Mouse (Mus musculus) forebrain, postnatal 0 days (tissue): Measurements from ENCODE around the gene Ryr3. TPM values are rescaled to one million over a fixed set of nuclear protein-coding genes. Genes with fewer than 3 reads are reported as not detected.
A peak's percentile ranks its signal among the peaks of the same experiment; 100 is the strongest.

Experiments
- ATAC-seq: fragments of 200-750 bp; cut with Nextera tagmentation; 2 replicates; pipeline ENCODE4 v1.8.0; 2017; ENCODE audit warnings: mild to moderate bottlenecking, moderate library complexity
- DNase-seq: peaks from one replicate; pipeline ENCODE4 v3.0.0-alpha.2; 2015
- H3K27ac ChIP-seq: fragments of 300-500 bp; sonication (generic); 2 replicates; pipeline ENCODE4 v1.5.1; 2014; ENCODE audit warnings: low read depth, mild to moderate bottlenecking, antibody characterized with exemption, low read length, moderate library complexity, mixed read lengths
- H3K27me3 ChIP-seq: fragments of 300-500 bp; sonication (generic); 2 replicates; pipeline ENCODE4 v1.6.1; 2014; ENCODE audit warnings: mild to moderate bottlenecking, low read length, mixed read lengths; ENCODE audit not compliant: insufficient read depth
- H3K36me3 ChIP-seq: fragments of 300-500 bp; sonication (generic); 2 replicates; pipeline ENCODE4 v1.6.1; 2014; ENCODE audit warnings: mild to moderate bottlenecking, moderate library complexity; ENCODE audit not compliant: insufficient read depth
- H3K4me1 ChIP-seq: fragments of 300-500 bp; sonication (generic); 2 replicates; pipeline ENCODE4 v1.6.1; 2014; ENCODE audit warnings: antibody characterized with exemption; ENCODE audit not compliant: insufficient read depth
- H3K4me2 ChIP-seq: fragments of 300-500 bp; sonication (generic); 2 replicates; pipeline ENCODE4 v1.6.1; 2014; ENCODE audit warnings: low read depth, mild to moderate bottlenecking, moderate library complexity
- H3K4me3 ChIP-seq: fragments of 300-500 bp; sonication (generic); 2 replicates; pipeline ENCODE4 v1.5.1; 2014; ENCODE audit warnings: low read depth, low read length, mixed read lengths
- H3K9ac ChIP-seq: fragments of 300-500 bp; sonication (generic); 2 replicates; pipeline ENCODE4 v1.6.1; 2014; ENCODE audit warnings: mild to moderate bottlenecking
- H3K9me3 ChIP-seq: fragments of 300-500 bp; sonication (generic); 2 replicates; pipeline ENCODE4 v1.6.1; 2016; ENCODE audit warnings: low read length
- CTCF ChIP-seq: sonication (generic); IDR thresholded peaks from 2 replicates; pipeline ENCODE4 v1.5.1; 2016; ENCODE audit warnings: antibody characterized with exemption, control low read depth, low read depth
- WGBS: fragments of 180-500 bp; shearing (Covaris S2); extraction: QIAGEN DNeasy Blood & Tissue Kit; methylation state at CpG from one replicate; pipeline ENCODE4 v1.1.7; 2014; 5-methylcytosine and 5-hydroxymethylcytosine counted together
- polyA plus RNA-seq: library from polyadenylated mRNA; unstranded; fragments of >200 nt; fragmentation: Nextera tagmentation; extraction: Ambion mirVana; gene quantifications from 2 replicates; pipeline ENCODE4 v1.2.1, GENCODE M21; 2015
- total RNA-seq: library from RNA; depleted of rRNA; stranded (reverse); fragments of >200 nt; gene quantifications from 2 replicates; pipeline ENCODE4 v1.2.3, GENCODE M21; 2014

Ryr3 gene
- total and polyA plus RNA-seq, 2 experiments from 2014 or later: 4.2 to 16.1 TPM

DNA sequence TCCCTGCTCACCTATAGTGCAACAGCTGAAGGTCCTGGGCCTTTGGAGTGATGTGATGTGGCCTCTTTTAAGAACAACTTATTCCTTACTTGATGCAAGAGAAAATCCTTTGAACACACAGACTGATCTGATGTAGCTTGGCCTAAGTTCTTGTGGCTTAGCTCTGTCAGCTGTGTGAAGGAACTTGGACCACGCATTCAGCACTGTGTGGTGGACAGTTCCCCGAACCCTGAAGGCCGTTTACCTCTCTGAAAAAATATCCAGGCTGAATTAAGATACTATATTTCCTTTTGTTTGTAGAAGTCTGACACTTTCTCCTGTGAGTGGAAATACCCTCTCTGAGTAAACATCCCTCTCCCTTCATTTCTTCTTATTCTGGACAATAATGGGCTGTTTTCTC lies 374.0 kb downstream of the Ryr3 start:
- DNase-seq: no peak
- ATAC-seq: no peak

DNA sequence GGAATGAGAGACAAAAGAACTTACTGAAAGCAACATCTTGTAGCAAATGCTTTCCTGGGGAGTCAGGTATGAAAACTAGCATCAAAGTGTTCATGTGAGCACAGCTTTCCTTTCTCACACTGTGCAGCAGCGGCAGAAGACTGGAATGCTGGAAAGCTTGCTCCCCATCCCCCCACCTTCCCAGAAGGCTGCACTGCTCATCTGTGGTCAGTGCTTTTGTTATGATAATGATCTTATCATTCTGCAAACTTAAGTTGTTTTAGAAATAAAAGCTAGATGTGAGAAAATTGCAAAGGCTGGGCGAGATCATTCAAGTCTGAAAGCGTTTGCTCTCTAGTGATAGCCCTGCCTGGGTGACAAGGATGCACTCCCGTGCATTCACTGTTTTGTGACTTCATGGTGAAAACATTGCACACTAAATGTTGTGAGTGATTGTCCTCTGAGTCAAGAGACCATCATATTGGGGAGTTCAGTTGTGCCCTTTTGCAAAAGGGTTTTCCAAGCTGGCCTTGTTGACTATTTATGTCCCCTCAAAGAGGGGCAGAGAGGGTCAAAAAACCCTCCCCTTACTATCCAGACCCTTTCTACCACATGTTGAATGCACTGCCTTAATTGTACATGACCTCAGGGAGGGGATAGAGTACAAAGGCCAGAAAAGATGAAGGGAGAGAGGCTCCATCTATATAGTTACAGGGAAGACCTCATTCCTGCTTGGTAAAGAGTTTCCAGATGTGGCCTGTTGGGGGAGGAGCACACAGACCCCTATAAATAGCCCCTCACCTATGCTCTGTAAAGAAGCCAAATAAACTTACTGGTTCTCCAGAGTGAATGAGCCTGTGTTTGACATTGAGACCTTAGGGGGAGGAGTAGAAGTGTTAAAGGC lies 385.2 kb downstream of the Ryr3 start:
- Histone ChIP-seq H3K4me3 (no peak overlapping the region), H3K27me3 (no peaks in the 10 kb centered on the region), H3K36me3 (no peaks in the 10 kb centered on the region), H3K9me3 (no peaks in the 10 kb centered on the region), H3K27ac (no peak overlapping the region), H3K9ac (no peak overlapping the region), H3K4me2 (no peak overlapping the region), H3K4me1 (no peaks in the 10 kb centered on the region)
- TF ChIP-seq CTCF: no peak
- no peak for ATAC-seq
- no peak for DNase-seq
- WGBS: 23% methylated on average over 4 of the region's 4 CpGs

More for the DNA sequence above, 374.0 kb downstream of the Ryr3 start:
- TF ChIP-seq CTCF: no peak
- no peaks in the 10 kb centered on the region for H3K36me3 ChIP-seq
- H3K27me3 ChIP-seq: no peaks in the 10 kb centered on the region
- no peak overlapping the region for H3K27ac ChIP-seq
- H3K9ac ChIP-seq: no peak overlapping the region
- 41% methylated on average over 3 of the region's 3 CpGs for WGBS
- H3K4me3 ChIP-seq: no peak overlapping the region
- no peak overlapping the region for H3K4me2 ChIP-seq
- no peaks in the 10 kb centered on the region for H3K4me1 ChIP-seq
- H3K9me3 ChIP-seq: no peaks in the 10 kb centered on the region

DNA sequence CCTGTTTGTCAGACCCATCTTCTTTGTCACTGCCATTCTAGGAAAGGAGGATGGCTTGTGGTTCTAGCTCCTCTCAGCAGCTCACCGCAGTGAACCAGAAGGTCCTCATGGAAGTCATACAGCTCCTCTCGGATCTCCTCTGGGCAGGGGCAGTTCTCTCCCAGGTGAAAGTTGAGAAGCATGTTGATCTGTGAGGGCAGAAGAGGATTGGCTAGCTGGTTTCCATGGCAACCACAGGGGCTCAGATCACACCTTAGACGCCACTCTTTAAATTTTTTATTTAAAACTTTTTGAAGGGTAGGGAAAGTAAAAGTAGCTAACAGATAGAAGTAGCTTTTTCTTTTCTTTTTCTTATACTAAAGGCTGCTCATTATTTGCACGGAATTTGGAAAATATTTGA lies 390.3 kb downstream of the Ryr3 start:
- DNase-seq (no peak), ATAC-seq (no peak)
- Histone ChIP-seq H3K4me1 (no peaks in the 10 kb centered on the region), H3K27me3 (no peaks in the 10 kb centered on the region), H3K36me3 (no peaks in the 10 kb centered on the region), H3K27ac (no peak overlapping the region), H3K9me3 (no peaks in the 10 kb centered on the region), H3K4me2 (no peak overlapping the region), H3K9ac (no peak overlapping the region), H3K4me3 (no peak overlapping the region)
- no peak for TF ChIP-seq CTCF
- 46% methylated on average over 4 of the region's 4 CpGs for WGBS

DNA sequence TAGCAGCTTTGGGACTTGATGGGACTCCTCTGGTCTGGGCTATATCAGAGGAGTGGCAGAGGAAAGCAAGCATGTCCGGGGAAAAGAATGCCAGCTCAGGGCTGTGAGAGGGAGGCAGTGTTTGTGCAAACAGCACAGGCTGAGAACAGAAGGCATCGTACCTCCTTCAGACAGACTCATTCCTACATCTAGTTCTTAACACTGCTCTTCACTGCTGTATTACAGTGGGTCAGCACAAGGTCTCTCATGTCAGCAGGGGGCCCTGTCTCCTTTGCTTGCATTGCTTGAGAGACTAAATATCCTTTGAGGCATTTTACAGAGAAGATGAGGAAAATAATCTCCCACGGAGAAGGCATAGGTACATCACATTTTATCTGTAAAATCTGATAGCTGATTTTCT lies 394.2 kb downstream of the Ryr3 start:
- H3K4me1 ChIP-seq: no peaks in the 10 kb centered on the region
- H3K9me3 ChIP-seq: no peaks in the 10 kb centered on the region
- ATAC-seq: peak; percentile 55; the same call in 1 of the 2 replicates
- H3K27ac ChIP-seq: no peak overlapping the region
- H3K27me3 ChIP-seq: no peaks in the 10 kb centered on the region
- DNase-seq: peak; percentile 30
- H3K4me3 ChIP-seq: no peak overlapping the region
- WGBS: 34% methylated on average over 3 of the region's 3 CpGs
- TF ChIP-seq CTCF: peak; percentile 35; the same call in 1 of the 2 replicates
- no peak overlapping the region for H3K9ac ChIP-seq
- no peak overlapping the region for H3K4me2 ChIP-seq
- H3K36me3 ChIP-seq: no peaks in the 10 kb centered on the region

DNA sequence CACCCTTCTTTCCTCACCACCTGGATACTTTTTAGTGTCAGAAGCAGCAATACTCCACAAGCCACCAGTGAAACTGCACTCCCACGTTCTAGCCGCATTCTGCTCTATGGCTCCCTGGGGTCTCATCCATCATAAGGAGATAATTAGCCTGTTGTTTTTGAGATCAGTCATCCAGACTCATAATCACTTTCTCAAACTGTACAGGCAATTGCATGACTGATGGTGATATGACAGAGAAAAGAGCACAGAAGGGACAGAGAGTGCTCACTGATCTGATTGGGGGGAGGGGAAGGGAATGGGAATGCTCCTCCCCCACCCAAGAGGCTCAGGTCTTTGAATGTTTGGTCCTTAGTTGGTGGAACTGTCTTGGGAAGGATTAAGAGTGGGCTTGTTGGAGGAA lies 397.8 kb downstream of the Ryr3 start:
- H3K4me2 ChIP-seq: no peak overlapping the region
- no peaks in the 10 kb centered on the region for H3K4me1 ChIP-seq
- no peak overlapping the region for H3K27ac ChIP-seq
- ATAC-seq (no peak), DNase-seq (no peak)
- H3K4me3 ChIP-seq: no peak overlapping the region
- H3K36me3 ChIP-seq: no peaks in the 10 kb centered on the region
- no peaks in the 10 kb centered on the region for H3K27me3 ChIP-seq
- no peak overlapping the region for H3K9ac ChIP-seq
- 52% methylated on average over 2 of the region's 2 CpGs for WGBS
- H3K9me3 ChIP-seq: no peaks in the 10 kb centered on the region
- TF ChIP-seq CTCF: no peak

DNA sequence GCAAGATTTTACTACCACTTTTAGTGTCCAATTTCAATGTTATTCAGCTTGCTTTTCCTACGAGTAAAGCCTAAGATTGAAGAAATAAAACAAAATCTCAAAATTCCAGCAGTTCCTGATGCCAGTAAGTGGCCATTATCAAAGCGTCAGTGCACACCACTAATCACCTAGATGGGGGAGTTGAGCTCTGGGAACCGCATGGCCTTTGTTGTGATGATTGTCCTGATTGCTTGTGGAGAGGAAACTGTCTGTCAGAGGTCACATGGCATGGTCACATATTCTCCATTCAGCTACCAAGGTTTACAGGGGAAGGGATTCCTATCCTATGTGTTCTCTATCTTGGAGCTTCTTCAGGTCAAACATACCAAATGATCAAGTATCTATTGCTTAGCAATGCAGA lies 399.9 kb downstream of the Ryr3 start:
- Histone ChIP-seq H3K27me3 (no peaks in the 10 kb centered on the region), H3K9me3 (no peaks in the 10 kb centered on the region), H3K27ac (no peak overlapping the region), H3K4me2 (no peak overlapping the region), H3K36me3 (no peaks in the 10 kb centered on the region), H3K9ac (no peak overlapping the region), H3K4me3 (no peak overlapping the region), H3K4me1 (no peaks in the 10 kb centered on the region)
- 15% methylated on average over 3 of the region's 3 CpGs for WGBS
- DNase-seq (no peak), ATAC-seq (no peak)
- no peak for TF ChIP-seq CTCF

DNA sequence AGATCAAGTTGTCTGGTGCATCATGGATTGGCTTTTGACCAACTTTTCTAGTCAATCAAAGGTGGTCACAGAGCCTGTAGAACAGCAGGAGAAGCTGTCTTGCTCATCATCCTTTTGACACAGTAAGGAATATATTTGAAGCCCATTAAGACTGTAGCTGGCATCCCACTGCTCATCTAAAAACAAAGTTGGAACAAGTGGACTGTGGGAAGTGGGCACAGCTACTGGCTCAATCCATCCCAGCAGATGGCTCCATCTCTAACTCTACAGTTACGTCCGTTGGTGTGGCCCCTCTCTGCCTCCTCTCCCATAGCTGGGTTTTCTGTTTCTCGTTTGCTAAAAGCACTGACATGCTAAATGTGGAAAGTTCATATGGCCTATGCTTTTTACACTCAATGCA lies 400.9 kb downstream of the Ryr3 start:
- H3K36me3 ChIP-seq: no peaks in the 10 kb centered on the region
- H3K27ac ChIP-seq: no peak overlapping the region
- WGBS: 77% methylated on average over 3 of the region's 3 CpGs
- H3K4me1 ChIP-seq: no peaks in the 10 kb centered on the region
- no peaks in the 10 kb centered on the region for H3K27me3 ChIP-seq
- no peak overlapping the region for H3K4me3 ChIP-seq
- DNase-seq (no peak), ATAC-seq (no peak)
- H3K9me3 ChIP-seq: no peaks in the 10 kb centered on the region
- no peak overlapping the region for H3K4me2 ChIP-seq
- TF ChIP-seq CTCF: no peak
- H3K9ac ChIP-seq: no peak overlapping the region
